Comparison of ENCODE assay signal across 26 mouse cellular contexts in genomic region chr15:77949061-77949460, GRCm38 (mm10).
"Had no signal": no experiment of that assay in that cellular context is flagged by ENCODE, and none has a peak within 500 bp of the region (broad histone marks: within the 10 kb centered on the region; RNA-seq: fewer than 3 reads in every experiment).

No protein-coding gene starts in this region.

- H3K36me3 ChIP-seq: liver, embryonic 15.5 days; lung, embryonic 15.5 days had no signal

- H3K4me3 ChIP-seq: layer of hippocampus, adult 2 months; limb, embryonic 10.5 days; limb, embryonic 13.5 days; liver, embryonic 12.5 days; liver, embryonic 15.5 days; lung, embryonic 15.5 days; megakaryocyte, embryonic 14.5 days; midbrain, embryonic 10.5 days; midbrain, embryonic 13.5 days; myocyte; neural tube, embryonic 13.5 days had no signal

- H3K4me2 ChIP-seq: limb, embryonic 13.5 days; liver, embryonic 12.5 days; liver, embryonic 15.5 days; lung, embryonic 15.5 days; midbrain, embryonic 13.5 days; neural tube, embryonic 13.5 days had no signal

- H3K27ac ChIP-seq: hindbrain, postnatal 0 days; layer of hippocampus, adult 2 months; limb, embryonic 10.5 days; limb, embryonic 13.5 days; liver, embryonic 12.5 days; liver, embryonic 15.5 days; lung, embryonic 15.5 days; midbrain, embryonic 10.5 days; midbrain, embryonic 13.5 days; neural tube, embryonic 13.5 days; stomach, postnatal 0 days had no signal

- H3K9me3 ChIP-seq: limb, embryonic 10.5 days; limb, embryonic 13.5 days; liver, embryonic 12.5 days; liver, embryonic 15.5 days; lung, embryonic 15.5 days; megakaryocyte, embryonic 14.5 days; midbrain, embryonic 10.5 days; midbrain, embryonic 13.5 days; neural tube, embryonic 13.5 days had no signal

- H3K9ac ChIP-seq: limb, embryonic 13.5 days; liver, embryonic 12.5 days; liver, embryonic 15.5 days; lung, embryonic 15.5 days; midbrain, embryonic 13.5 days; neural tube, embryonic 13.5 days had no signal

- H3K27me3 ChIP-seq: limb, embryonic 13.5 days; lung, embryonic 15.5 days; midbrain, embryonic 13.5 days; neural tube, embryonic 13.5 days had no signal

- ATAC-seq: hindbrain, postnatal 0 days; inflammation-experienced regulatory T-cells, adult 6 months; intestine, embryonic 16.5 days; liver, embryonic 12.5 days; midbrain, embryonic 13.5 days; midbrain, embryonic 16.5 days had no signal

- H3K4me1 ChIP-seq: limb, embryonic 10.5 days; limb, embryonic 13.5 days; liver, embryonic 12.5 days; lung, embryonic 15.5 days had no signal

- DNase-seq: layer of hippocampus, adult 9-11 months; liver; lung, adult 18-20 months; lung, postnatal 10 days; lung, postnatal 36 days; right cerebral cortex, postnatal 14 days; right cerebral cortex, postnatal 4 days; thymus, adult 2 months; thymus, postnatal 14 days; thymus, postnatal 4 days had no signal
